Mouse (Mus musculus): Measurements from ENCODE around the gene Mrtfb.

DNA sequence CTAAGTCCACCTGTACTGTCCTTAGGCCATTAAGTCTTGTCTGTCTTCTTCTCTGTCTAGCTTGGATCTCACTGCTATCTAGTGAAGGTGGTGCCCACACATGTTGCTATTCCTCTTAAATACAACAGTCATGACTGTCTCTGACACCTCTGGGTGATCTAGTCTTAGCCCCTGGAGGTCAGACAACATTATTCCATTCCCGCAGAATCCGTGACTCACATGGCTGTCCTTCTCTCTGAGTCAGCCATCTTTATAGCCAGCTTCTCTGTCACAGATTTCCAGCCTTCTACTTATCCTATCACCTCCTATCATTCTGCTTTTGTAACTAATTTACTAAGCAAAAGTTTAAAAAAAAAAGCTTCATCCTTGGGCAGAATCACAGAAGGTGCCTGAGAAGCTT, 125.5 kb downstream of the Mrtfb start:
- TF ChIP-seq CTCF (IDR thresholded peaks at IDR 0.05; ENCODE audit: low read depth, low read length) (no peak), GATA1 (IDR thresholded peaks at IDR 0.05; ENCODE audit: borderline replicate concordance, low read length) (no peak), TAL1 (conservative IDR thresholded peaks at IDR 0.05; ENCODE audit: low read depth, low read length) (no peak)
